Mouse (Mus musculus) liver, adult (tissue): ENCODE data around the gene Fam219a.

Source experiments
- GATA4 ChIP-seq: IDR thresholded peaks from 2 replicates; pipeline ENCODE4 v1.6.1; 2014; ENCODE audit warnings: mild to moderate bottlenecking, low read length; ENCODE audit not compliant: insufficient replicate concordance

The Fam219a gene

GRCm38 (mm10) chr4:41502171-41502940 is 67.0 kb downstream of the Fam219a start:
- TF ChIP-seq GATA4 = no peak

GRCm38 (mm10) chr4:41500787-41501186 is 68.6 kb downstream of the Fam219a start:
- TF ChIP-seq GATA4 = no peak

- no peak for TF ChIP-seq GATA4
Observed at GRCm38 (mm10) chr4:41499619-41500018, 69.7 kb downstream of the Fam219a start.

- TF ChIP-seq GATA4 = no peak
Observed at GRCm38 (mm10) chr4:41498921-41499391, 70.4 kb downstream of the Fam219a start.

GRCm38 (mm10) chr4:41497995-41498845 is 71.1 kb downstream of the Fam219a start:
- no peak for TF ChIP-seq GATA4

GRCm38 (mm10) chr4:41497579-41497978 is 71.8 kb downstream of the Fam219a start:
- no peak for TF ChIP-seq GATA4

- TF ChIP-seq GATA4 = no peak
Observed at GRCm38 (mm10) chr4:41497046-41497445, 72.3 kb downstream of the Fam219a start.

- TF ChIP-seq GATA4 = no peak
Observed at GRCm38 (mm10) chr4:41495850-41496249, 73.5 kb downstream of the Fam219a start.

GRCm38 (mm10) chr4:41495076-41495475 is 74.3 kb downstream of the Fam219a start:
- TF ChIP-seq GATA4 = no peak

GRCm38 (mm10) chr4:41494378-41494777 is 75.0 kb downstream of the Fam219a start:
- TF ChIP-seq GATA4 = no peak

- TF ChIP-seq GATA4 = no peak
Observed at GRCm38 (mm10) chr4:41493464-41494116, 75.7 kb downstream of the Fam219a start.

GRCm38 (mm10) chr4:41492951-41493350 is 76.4 kb downstream of the Fam219a start:
- no peak for TF ChIP-seq GATA4

- no peak for TF ChIP-seq GATA4
Observed at GRCm38 (mm10) chr4:41481601-41482017, 87.7 kb downstream of the Fam219a start.

- TF ChIP-seq GATA4 = no peak
Observed at GRCm38 (mm10) chr4:41480254-41480653, 89.1 kb downstream of the Fam219a start.

- TF ChIP-seq GATA4 = no peak
Observed at GRCm38 (mm10) chr4:41479456-41479804, 89.9 kb downstream of the Fam219a start.
